In genomic region chr2:33820450-33820849, GRCm38 (mm10) we compare ENCODE assay signal across 26 mouse cellular contexts.
"Had no signal": no experiment of that assay in that cellular context is flagged by ENCODE, and none has a peak within 500 bp of the region (broad histone marks: within the 10 kb centered on the region; RNA-seq: fewer than 3 reads in every experiment).

No protein-coding gene starts in this region.

- H3K9me3 ChIP-seq: heart, embryonic 10.5 days; heart, embryonic 12.5 days; hindbrain, embryonic 10.5 days; hindbrain, embryonic 13.5 days; hindbrain, embryonic 15.5 days; intestine, embryonic 15.5 days; limb, embryonic 10.5 days; limb, embryonic 12.5 days; liver, embryonic 13.5 days had no signal

- DNase-seq: gastrocnemius, adult 2 months; gastrocnemius, postnatal 10 days; gastrocnemius, postnatal 25 days; heart, adult 18-20 months; heart, postnatal 10 days; heart, postnatal 4 days; kidney, adult 18-20 months; kidney, adult 8-10 months; kidney, postnatal 10 days; kidney, postnatal 25 days; kidney, postnatal 4 days; liver; liver, embryonic 13.5 days had no signal

- H3K27me3 ChIP-seq: hindbrain, embryonic 13.5 days; hindbrain, embryonic 15.5 days; intestine, embryonic 15.5 days; liver, embryonic 13.5 days had no signal

- H3K4me3 ChIP-seq: gastrocnemius, adult 2 months; heart, embryonic 10.5 days; heart, embryonic 12.5 days; hindbrain, embryonic 10.5 days; hindbrain, embryonic 13.5 days; hindbrain, embryonic 15.5 days; intestine, embryonic 15.5 days; layer of hippocampus, adult 2 months; left cerebral cortex, adult 2 months; limb, embryonic 10.5 days; limb, embryonic 12.5 days; liver, embryonic 13.5 days had no signal

- H3K4me2 ChIP-seq: heart, embryonic 12.5 days; hindbrain, embryonic 13.5 days; hindbrain, embryonic 15.5 days; intestine, embryonic 15.5 days; limb, embryonic 12.5 days; liver, embryonic 11.5 days; liver, embryonic 13.5 days had no signal

- H3K4me1 ChIP-seq: intestine, embryonic 15.5 days had no signal

- H3K9ac ChIP-seq: heart, embryonic 12.5 days; hindbrain, embryonic 13.5 days; hindbrain, embryonic 15.5 days; intestine, embryonic 15.5 days; limb, embryonic 12.5 days; liver, embryonic 13.5 days had no signal

- ATAC-seq: inflammation-experienced regulatory T-cells, adult 6 months; intestine, embryonic 15.5 days; intestine, postnatal 0 days had no signal

- H3K27ac ChIP-seq: gastrocnemius, adult 2 months; heart, embryonic 10.5 days; hindbrain, embryonic 10.5 days; hindbrain, embryonic 13.5 days; hindbrain, embryonic 15.5 days; intestine, embryonic 15.5 days; layer of hippocampus, adult 2 months; left cerebral cortex, adult 2 months; limb, embryonic 10.5 days; limb, embryonic 12.5 days; liver, embryonic 13.5 days had no signal
